ENCODE assay signal across 12 mouse cellular contexts in genomic region chr5:119662731-119663130, GRCm38 (mm10). TPM values are rescaled to one million over a fixed set of nuclear protein-coding genes. Genes with fewer than 3 reads are reported as not detected.
DNase-seq lines count a peak whose midpoint lies in the region; ATAC-seq and TF ChIP-seq lines count a peak whose summit lies in the region.
"Had no signal": no experiment of that assay in that cellular context is flagged by ENCODE, and none has a peak within 500 bp of the region (broad histone marks: within the 10 kb centered on the region; RNA-seq: fewer than 3 reads in every experiment).

No protein-coding gene starts in this region.

- H3K9ac ChIP-seq in intestine, postnatal 0 days (ENCODE audit: low read depth, low read length): no peak overlapping the region
- no peak overlapping the region for H3K9ac ChIP-seq in intestine, embryonic 15.5 days
- H3K9ac ChIP-seq in neural tube, embryonic 15.5 days (replicated peaks): no peak overlapping the region
- H3K9ac ChIP-seq in limb, embryonic 11.5 days (ENCODE audit: low read length): no peak overlapping the region
- no peak overlapping the region for H3K9ac ChIP-seq in forebrain, embryonic 16.5 days (replicated peaks; ENCODE audit: low read depth, low read length)
- H3K9ac ChIP-seq: lung, embryonic 15.5 days; midbrain, embryonic 15.5 days had no signal

- H3K4me2 ChIP-seq in intestine, postnatal 0 days (replicated peaks; ENCODE audit: low read depth): 0 out of 2 replicates have a peak overlapping the region, but pooled peaks have one; percentile 3
- H3K4me2 ChIP-seq in intestine, embryonic 15.5 days (replicated peaks): no peak overlapping the region
- no peak overlapping the region for H3K4me2 ChIP-seq in neural tube, embryonic 15.5 days
- peak overlapping the region; percentile 10; the same call in 1 of the 2 replicates for H3K4me2 ChIP-seq in limb, embryonic 11.5 days (ENCODE audit: low read depth, severe bottlenecking)
- no peak overlapping the region for H3K4me2 ChIP-seq in forebrain, embryonic 16.5 days (ENCODE audit: low read length)
- H3K4me2 ChIP-seq: lung, embryonic 15.5 days; midbrain, embryonic 15.5 days had no signal

- H3K4me3 ChIP-seq in intestine, postnatal 0 days (ENCODE audit: low read depth, low read length): no peak overlapping the region
- no peak overlapping the region for H3K4me3 ChIP-seq in intestine, embryonic 15.5 days (replicated peaks)
- no peak overlapping the region for H3K4me3 ChIP-seq in neural tube, embryonic 15.5 days (replicated peaks)
- no peak overlapping the region for H3K4me3 ChIP-seq in limb, embryonic 11.5 days (ENCODE audit: low read depth, low read length)
- H3K4me3 ChIP-seq in forebrain, embryonic 16.5 days (replicated peaks; ENCODE audit: low read length): no peak overlapping the region
- H3K4me3 ChIP-seq: lung, embryonic 15.5 days; midbrain, embryonic 15.5 days had no signal

- no peaks in the 10 kb centered on the region for H3K4me1 ChIP-seq in intestine, postnatal 0 days (replicated peaks; ENCODE audit: control insufficient read depth, insufficient read depth, low read length)
- peaks cover under 1% of the 10 kb centered on the region; the same call in 1 of the 2 replicates for H3K4me1 ChIP-seq in intestine, embryonic 15.5 days (replicated peaks)
- H3K4me1 ChIP-seq in neural tube, embryonic 15.5 days: no peaks in the 10 kb centered on the region
- peaks cover 7% of the 10 kb centered on the region; the same call in 1 of the 2 replicates for H3K4me1 ChIP-seq in limb, embryonic 11.5 days (ENCODE audit: control insufficient read depth, insufficient read depth, low read length)
- no peaks in the 10 kb centered on the region for H3K4me1 ChIP-seq in forebrain, embryonic 16.5 days (replicated peaks; ENCODE audit: control insufficient read depth, insufficient read depth, low read length)
- H3K4me1 ChIP-seq: midbrain, embryonic 15.5 days had no signal

- no peak overlapping the region for H3K27ac ChIP-seq in intestine, postnatal 0 days (ENCODE audit: low read depth, low read length)
- no peak overlapping the region for H3K27ac ChIP-seq in intestine, embryonic 15.5 days
- no peak overlapping the region for H3K27ac ChIP-seq in neural tube, embryonic 15.5 days (replicated peaks)
- no peak overlapping the region for H3K27ac ChIP-seq in limb, embryonic 11.5 days (replicated peaks; ENCODE audit: low read depth, low read length)
- no peak overlapping the region for H3K27ac ChIP-seq in forebrain, embryonic 16.5 days (ENCODE audit: low read length)
- H3K27ac ChIP-seq: heart, embryonic 10.5 days; lung, embryonic 15.5 days; midbrain, embryonic 15.5 days had no signal

- DNase-seq in neural tube, embryonic 10.5 days (ENCODE audit: extremely low spot score, low spot score): peak; percentile 36
- DNase-seq in limb, embryonic 11.5 days (ENCODE audit: low spot score): peak; percentile 46
- DNase-seq in c-Kit-positive CD71-positive TER-119-positive erythroid progenitor cells, embryonic 14.5 days (ENCODE audit: low spot score): no peak
- DNase-seq: cerebellum, adult 8-10 months; gastrocnemius, postnatal 14 days had no signal

- H3K36me3 ChIP-seq in intestine, postnatal 0 days (ENCODE audit: control insufficient read depth, insufficient read depth): no peaks in the 10 kb centered on the region
- no peaks in the 10 kb centered on the region for H3K36me3 ChIP-seq in intestine, embryonic 15.5 days
- no peaks in the 10 kb centered on the region for H3K36me3 ChIP-seq in neural tube, embryonic 15.5 days
- H3K36me3 ChIP-seq in limb, embryonic 11.5 days (ENCODE audit: control insufficient read depth, insufficient read depth, low read length): no peaks in the 10 kb centered on the region
- H3K36me3 ChIP-seq in forebrain, embryonic 16.5 days (ENCODE audit: control insufficient read depth, insufficient read depth): no peaks in the 10 kb centered on the region
- H3K36me3 ChIP-seq: heart, embryonic 10.5 days; lung, embryonic 15.5 days; midbrain, embryonic 15.5 days had no signal

- no peaks in the 10 kb centered on the region for H3K9me3 ChIP-seq in intestine, postnatal 0 days (ENCODE audit: control insufficient read depth)
- no peaks in the 10 kb centered on the region for H3K9me3 ChIP-seq in intestine, embryonic 15.5 days
- H3K9me3 ChIP-seq in neural tube, embryonic 15.5 days (replicated peaks): no peaks in the 10 kb centered on the region
- no peaks in the 10 kb centered on the region for H3K9me3 ChIP-seq in limb, embryonic 11.5 days (ENCODE audit: control insufficient read depth, low read length)
- H3K9me3 ChIP-seq in forebrain, embryonic 16.5 days (ENCODE audit: control insufficient read depth, low read length): no peaks in the 10 kb centered on the region
- H3K9me3 ChIP-seq: heart, embryonic 10.5 days; lung, embryonic 15.5 days; midbrain, embryonic 15.5 days had no signal

- no peak for ATAC-seq in intestine, postnatal 0 days
- no peak for ATAC-seq in intestine, embryonic 15.5 days
- no peak for ATAC-seq in neural tube, embryonic 15.5 days (ENCODE audit: low FRiP score)
- no peak for ATAC-seq in limb, embryonic 11.5 days (ENCODE audit: insufficient number of reproducible peaks, low FRiP score, low TSS enrichment, low read depth)
- ATAC-seq in forebrain, embryonic 16.5 days: no peak
- ATAC-seq: midbrain, embryonic 15.5 days had no signal

- TF ChIP-seq CTCF in intestine, postnatal 0 days (IDR thresholded peaks at IDR 0.05; ENCODE audit: low read depth): no peak

- peaks cover 84% of the 10 kb centered on the region for H3K27me3 ChIP-seq in intestine, postnatal 0 days (replicated peaks; ENCODE audit: control insufficient read depth, insufficient read depth, low read length)
- H3K27me3 ChIP-seq in intestine, embryonic 15.5 days (replicated peaks): peaks cover 72% of the 10 kb centered on the region
- peaks cover 94% of the 10 kb centered on the region for H3K27me3 ChIP-seq in neural tube, embryonic 15.5 days (replicated peaks)
- H3K27me3 ChIP-seq in limb, embryonic 11.5 days (ENCODE audit: control insufficient read depth, insufficient read depth, low read length): peaks cover 89% of the 10 kb centered on the region
- H3K27me3 ChIP-seq in forebrain, embryonic 16.5 days (replicated peaks; ENCODE audit: control insufficient read depth, insufficient read depth, low read length): peaks cover 86% of the 10 kb centered on the region

- WGBS in intestine, postnatal 0 days: 31% methylated on average over 12 of the region's 12 CpGs
- WGBS in intestine, embryonic 15.5 days: 18% methylated on average over 12 of the region's 12 CpGs
- WGBS in neural tube, embryonic 15.5 days: 1% methylated on average over 12 of the region's 12 CpGs
- WGBS in limb, embryonic 11.5 days: 1% methylated on average over 12 of the region's 12 CpGs
- WGBS in forebrain, embryonic 16.5 days: 0% methylated on average over 11 of the region's 12 CpGs

RNA-seq across cellular contexts. Expression of gene Tbx3, which starts 7.7 kb away (rescaled TPM):
- 30.6 and 42.6 TPM in 2 replicates for polyA plus RNA-seq in intestine, postnatal 0 days (2015; fragmentation: Nextera tagmentation; extraction: Ambion mirVana)
- polyA plus RNA-seq in intestine, embryonic 15.5 days (2015; fragmentation: Nextera tagmentation; extraction: Ambion mirVana): 38.6 and 44.9 TPM in 2 replicates
- 4.1 and 8.4 TPM in 2 replicates for polyA plus RNA-seq in neural tube, embryonic 15.5 days (2015; fragmentation: Nextera tagmentation; extraction: Ambion mirVana)
- polyA plus RNA-seq in limb, embryonic 11.5 days (2014; fragmentation: Nextera tagmentation; extraction: Ambion mirVana): 42.6 and 52.2 TPM in 2 replicates
- polyA plus RNA-seq in forebrain, embryonic 16.5 days (2015; fragmentation: Nextera tagmentation; extraction: Ambion mirVana): 2.1 and 3.0 TPM in 2 replicates

Comparison
In these comparisons a context has a peak if more than half of its experiments do, and no peak if none do; other contexts are left out.
1. H3K4me2 ChIP-seq: peak in intestine, postnatal 0 days (single experiment) and limb, embryonic 11.5 days (single experiment); none in intestine, embryonic 15.5 days (single experiment), neural tube, embryonic 15.5 days (single experiment) and forebrain, embryonic 16.5 days (single experiment).